Mouse (Mus musculus) cerebellum, adult 9-10 months (tissue): Measurements from ENCODE around the gene Mfap4.

Experiments
- DNase-seq: peaks from one replicate; pipeline ENCODE4 v3.0.0; 2022

The Mfap4 gene

DNA sequence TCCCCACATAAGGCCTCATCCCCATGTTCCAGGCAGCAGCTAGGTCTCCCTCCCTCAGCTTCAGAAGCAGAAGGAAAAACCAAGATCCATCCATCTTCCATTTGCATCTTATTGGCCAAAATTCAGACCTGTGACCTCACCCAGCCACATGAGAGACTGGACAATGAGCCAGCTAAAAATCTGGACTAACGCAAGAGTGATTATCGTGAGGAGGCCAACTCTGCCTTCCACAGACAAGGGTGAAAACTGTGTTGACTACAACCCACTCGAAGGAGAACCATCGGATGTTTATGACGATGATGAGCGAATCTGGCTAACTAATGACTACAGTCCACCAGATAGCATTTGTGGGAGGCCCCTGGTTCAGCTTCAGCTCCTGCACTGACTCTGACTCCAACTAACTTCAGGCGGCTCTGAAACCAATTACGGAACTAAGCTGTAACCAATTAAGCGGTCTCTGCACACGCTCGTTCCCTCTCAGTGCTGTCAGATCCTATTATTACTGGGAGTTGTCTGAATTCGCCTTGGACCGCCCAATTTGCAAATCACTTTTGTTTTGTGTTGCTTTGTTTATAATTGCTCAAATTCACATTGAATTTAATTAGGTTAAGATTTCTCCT is 1.9 kb upstream of the Mfap4 start:
- DNase-seq = no peak

DNA sequence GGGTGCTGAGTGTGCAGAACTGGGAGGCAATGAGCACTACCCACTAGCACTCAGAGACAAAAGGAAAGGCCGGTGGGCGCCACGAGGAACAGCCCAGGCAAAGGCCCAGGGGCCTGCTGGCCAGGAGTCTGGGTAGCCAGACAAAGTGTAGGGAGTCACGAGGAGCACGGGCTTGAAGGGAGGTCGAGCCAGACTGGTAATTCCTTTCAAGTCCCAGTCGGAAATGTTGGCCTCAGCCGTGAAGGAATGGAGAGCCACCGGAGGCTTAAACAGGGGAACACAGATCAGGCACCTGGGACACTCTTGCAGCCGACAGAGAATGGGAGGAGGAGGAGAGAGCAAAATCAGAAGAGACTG is 997 bp upstream of the Mfap4 start:
- no peak for DNase-seq

- peak; percentile 72 for DNase-seq
Measured at GRCm38 (mm10) chr11:61485541-61486457, 568 bp downstream of the Mfap4 start.

DNA sequence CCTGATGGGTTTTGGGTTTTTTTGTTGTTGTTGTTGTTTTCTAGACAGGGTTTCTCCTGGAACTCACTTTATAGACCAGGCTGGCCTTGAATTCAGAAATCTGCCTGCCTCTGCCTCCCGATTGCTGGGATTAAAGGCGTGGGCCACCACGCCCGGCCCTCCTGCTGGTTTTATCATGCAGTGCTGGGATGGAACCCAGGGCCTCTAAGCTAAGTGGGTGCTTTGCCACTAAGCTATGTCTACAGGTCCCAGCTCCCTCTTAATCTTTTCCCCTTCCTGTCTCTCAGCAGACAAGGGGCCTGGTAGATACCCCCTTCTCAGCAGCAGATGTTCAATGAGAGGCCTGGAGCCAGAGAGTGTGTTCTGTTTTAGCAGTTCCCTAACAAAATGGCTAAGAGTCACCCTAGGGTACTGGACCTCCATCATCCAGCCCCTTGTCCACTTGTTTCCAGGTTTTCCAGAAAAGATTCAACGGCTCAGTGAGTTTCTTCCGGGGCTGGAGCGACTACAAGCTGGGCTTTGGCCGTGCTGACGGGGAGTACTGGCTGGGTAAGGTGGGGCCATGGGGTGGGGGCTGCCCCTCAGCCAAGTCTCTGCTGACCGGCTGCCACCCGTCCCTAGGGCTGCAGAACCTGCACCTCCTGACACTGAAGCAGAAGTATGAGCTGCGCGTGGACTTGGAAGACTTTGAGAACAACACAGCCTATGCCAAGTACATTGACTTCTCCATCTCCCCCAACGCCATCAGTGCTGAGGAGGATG is 1.4 kb downstream of the Mfap4 start:
- DNase-seq = no peak

GRCm38 (mm10) chr11:61487401-61487800 is 2.2 kb downstream of the Mfap4 start:
- no peak for DNase-seq

DNA sequence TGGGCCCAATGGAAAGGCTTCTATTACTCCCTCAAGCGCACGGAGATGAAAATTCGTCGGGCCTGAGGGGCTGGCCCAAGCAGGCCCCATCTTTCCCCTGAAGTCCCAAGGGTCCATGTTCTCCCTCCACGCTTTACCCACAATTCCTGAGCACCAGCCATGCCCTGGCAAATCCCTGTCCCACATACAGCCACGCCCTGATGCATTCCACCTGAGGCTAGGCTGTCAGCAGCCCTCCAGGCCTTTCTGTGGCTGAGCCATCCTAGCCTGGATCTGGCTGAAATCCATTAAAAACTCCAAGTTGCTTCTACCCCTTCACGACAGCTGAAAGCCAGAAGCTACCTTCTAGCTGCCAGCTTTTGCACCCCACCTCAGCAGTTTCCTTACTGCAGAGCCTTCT is 2.7 kb downstream of the Mfap4 start:
- DNase-seq = no peak

- no peak for DNase-seq
Measured at GRCm38 (mm10) chr11:61489085-61489484, 3.9 kb downstream of the Mfap4 start.

- no peak for DNase-seq
Measured at GRCm38 (mm10) chr11:61489874-61490273, 4.6 kb downstream of the Mfap4 start.

GRCm38 (mm10) chr11:61490944-61491520 is 5.8 kb downstream of the Mfap4 start:
- no peak for DNase-seq

DNA sequence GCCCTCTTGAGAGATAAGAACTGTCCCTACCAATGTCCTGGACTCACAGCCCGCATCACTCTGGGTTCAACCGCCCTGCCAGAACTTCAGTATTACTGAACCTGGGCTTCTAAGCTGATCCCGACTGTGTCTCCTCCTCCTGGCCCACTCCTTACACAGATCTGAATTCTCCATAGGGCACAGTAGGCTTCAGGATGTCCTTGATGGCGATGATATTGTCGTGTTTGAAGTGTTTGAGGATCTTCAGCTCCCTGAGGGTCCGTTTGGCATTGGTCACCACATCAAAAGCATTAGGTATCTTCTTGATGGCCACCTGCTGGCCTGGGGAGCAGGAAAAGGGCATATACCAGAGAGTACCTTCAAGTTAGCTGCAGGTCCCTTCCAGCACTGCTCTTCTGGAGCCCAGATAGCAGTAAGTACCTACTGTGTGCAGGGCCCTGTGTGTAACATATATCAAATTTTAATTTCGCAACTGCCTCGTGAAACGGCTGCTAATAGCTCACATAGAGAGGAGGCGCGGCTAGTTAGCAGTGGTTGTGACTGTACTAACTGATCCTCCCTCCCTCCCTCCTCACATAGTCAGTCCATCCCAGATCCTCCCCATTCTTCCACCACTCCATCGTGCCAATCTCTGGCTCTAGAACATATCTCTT is 7.6 kb downstream of the Mfap4 start:
- no peak for DNase-seq

DNA sequence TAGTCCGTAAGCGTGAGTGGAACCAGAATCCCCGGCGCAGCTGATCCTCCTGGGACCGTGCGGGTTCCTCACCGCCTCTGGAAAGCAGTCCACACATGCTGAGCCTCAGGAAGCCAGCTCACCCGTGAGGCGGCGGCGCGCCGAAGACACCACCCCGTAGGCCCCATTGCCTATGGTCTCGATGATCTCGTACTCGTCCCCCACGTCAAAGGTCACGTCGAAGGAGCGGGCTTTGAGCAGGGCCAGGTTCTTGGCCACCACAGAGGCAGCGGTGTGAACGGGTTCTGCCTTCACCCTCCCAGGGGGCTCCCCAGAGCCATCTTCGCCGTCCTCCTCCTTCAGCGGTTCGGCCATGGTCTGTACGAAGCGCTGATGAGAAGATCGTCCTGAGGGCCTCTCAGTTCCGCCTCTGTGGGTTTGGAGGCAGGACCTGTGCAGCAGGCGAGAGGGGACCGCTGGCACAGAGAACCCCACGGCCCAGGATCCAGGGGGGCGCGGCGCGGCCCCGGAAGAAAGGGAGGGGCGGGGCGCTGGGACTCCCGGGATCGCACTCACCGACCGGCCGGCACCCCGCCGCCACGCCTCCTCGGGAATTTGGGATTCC is 8.4 kb downstream of the Mfap4 start:
- peak; percentile 68 for DNase-seq

DNA sequence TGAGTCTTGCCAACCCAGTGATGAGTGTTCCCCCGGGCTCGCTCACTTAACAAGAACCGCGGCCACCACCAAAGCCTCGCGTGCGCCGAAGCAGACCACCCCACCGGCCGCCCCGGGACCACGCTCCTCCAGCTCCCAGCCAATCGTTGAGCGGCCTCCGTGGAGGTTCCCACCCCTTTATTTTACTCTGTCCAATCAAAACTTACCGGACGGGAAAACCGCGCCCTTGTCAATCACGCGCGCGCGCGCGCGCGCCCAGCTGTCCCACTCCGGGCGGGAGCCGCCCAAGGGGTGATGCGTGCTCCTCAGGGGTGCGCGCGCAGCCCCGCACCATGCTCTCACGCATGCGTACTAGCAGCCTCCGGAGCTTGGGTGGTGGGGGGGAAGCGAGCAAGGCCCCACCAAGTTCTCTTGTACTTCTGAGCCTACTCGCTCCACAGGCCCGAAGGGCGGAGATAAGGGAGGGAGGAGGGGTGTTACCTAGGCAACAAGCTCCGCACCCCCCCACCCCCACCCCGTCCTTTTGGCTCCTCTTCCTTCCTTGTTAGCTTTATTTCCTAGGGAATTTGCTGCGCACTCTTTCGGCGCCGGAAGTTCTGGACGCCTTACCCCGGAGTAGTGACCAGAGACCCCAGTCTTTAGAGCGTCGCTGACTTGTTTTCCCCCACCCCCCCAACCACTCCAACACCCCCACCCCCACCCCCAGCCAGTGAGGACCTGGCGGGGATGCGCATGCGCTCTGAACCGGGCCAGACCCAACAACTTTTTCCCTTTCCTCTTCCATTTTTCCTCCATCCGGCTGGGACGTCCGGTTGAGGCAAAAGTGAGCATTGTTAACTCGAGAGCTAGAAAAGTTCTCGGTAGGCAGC is 9.1 kb downstream of the Mfap4 start, which contains the start of gene Mapk7:
Gene Mapk7, minus strand, starts transcription at position 278 of the 869 bp plus-strand sequence.
- DNase-seq = peak; percentile 96

DNA sequence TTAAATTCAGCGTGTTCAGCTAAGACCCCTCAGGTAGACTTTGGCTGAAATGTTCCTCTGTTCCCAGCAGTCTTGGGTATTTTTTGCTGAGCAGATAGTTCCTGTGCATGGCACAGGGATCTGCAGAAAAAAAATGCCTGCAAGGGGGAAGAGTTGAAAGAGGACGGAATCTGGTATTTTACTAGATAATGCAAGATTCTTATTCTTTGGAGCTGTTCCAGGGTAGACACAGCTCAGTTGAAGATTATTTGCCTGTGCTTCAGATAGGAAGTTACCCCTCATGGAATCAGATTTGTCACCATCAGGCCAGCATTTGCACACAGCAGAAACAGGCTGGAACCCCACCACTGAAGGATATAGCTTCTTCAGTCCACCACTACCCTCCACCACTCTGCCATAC is 10.3 kb downstream of the Mfap4 start:
- DNase-seq = no peak

GRCm38 (mm10) chr11:61497490-61497889 is 12.3 kb downstream of the Mfap4 start:
- no peak for DNase-seq

- DNase-seq = no peak
Measured at GRCm38 (mm10) chr11:61498736-61499504, 13.7 kb downstream of the Mfap4 start.

DNA sequence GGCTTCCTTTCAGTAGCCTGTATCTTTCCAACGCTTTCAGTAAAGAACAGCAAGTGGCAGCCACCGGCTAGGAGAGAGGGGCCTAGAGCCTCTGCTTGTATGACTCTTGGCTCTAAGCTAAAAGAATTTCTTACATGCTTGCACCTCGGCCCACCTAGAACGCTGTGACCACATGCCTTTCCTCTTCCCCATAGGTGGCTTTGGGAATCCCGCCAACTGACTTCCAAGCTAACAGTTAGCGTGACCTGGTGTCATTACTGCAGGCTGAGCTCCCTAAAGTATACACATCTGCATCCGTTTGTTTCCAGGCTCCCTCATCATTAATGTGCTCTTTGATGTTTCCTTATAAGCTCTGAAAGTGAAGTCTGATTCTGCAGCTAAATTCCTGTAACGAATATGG is 18.7 kb downstream of the Mfap4 start:
- peak; percentile 71 for DNase-seq

GRCm38 (mm10) chr11:61504713-61505257 is 19.6 kb downstream of the Mfap4 start, which contains the start of gene B9d1:
TSS of gene B9d1 (plus strand) at chr11:61505144.
- DNase-seq = peak; percentile 99

- DNase-seq = peak; percentile 59
Measured at GRCm38 (mm10) chr11:61514953-61515352, 29.7 kb downstream of the Mfap4 start.

DNA sequence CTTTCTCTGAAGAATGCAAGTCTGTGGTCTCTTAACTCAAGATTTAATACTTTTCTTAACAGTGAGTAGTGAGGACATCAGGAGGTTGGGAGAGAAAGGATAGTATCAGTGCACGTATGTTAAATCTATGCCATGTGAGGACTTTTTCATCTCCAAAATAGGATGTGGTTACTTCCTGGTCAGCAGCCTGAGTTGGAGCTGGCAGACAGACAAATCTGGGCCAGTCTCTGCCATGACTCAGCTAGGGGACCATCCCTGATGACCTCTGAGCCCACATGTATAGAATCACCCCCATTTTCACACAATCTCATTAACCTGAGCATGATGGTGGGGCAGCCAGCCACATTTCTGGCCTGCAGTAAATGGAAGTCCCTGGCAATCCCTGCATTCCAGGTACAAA is 32.7 kb downstream of the Mfap4 start:
- no peak for DNase-seq

DNA sequence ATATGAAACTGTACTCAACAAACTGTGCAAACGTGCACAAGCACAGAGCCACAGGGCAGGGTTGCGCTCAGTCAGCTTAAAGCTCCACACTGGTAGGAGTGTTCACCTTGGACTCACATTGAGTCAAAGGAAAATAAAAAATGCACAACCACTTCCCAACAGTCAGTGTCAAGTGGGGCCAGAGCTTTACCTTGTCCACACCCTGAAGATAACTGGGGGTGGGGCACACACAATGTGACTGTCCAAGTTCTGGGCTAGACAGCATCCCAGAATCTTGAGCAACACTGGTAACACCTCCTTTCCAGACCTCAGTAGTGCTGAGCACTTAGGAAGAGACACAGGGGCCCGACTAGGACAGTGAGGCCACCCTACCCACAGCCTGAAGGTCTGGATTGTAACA is 33.6 kb downstream of the Mfap4 start:
- no peak for DNase-seq
